Mouse (Mus musculus) limb, embryonic 10.5 days (tissue): ENCODE data around the gene Plxna2. TPM values are rescaled to one million over a fixed set of nuclear protein-coding genes. Genes with fewer than 3 reads are reported as not detected.
A peak's percentile ranks its signal among the peaks of the same experiment; 100 is the strongest.

Experiments
- DNase-seq: peaks from one replicate; pipeline ENCODE4 v3.0.0-alpha.2; 2017; ENCODE audit warnings: low spot score
- H3K27ac ChIP-seq: fragments of 300-500 bp; sonication (generic); 2 replicates; pipeline ENCODE4 v1.5.1; 2016; ENCODE audit warnings: mild to moderate bottlenecking
- H3K27me3 ChIP-seq: fragments of 300-500 bp; sonication (generic); 2 replicates; pipeline ENCODE4 v1.6.1; 2016; ENCODE audit warnings: low read depth, mild to moderate bottlenecking; ENCODE audit not compliant: poor library complexity, severe bottlenecking
- H3K36me3 ChIP-seq: fragments of 300-500 bp; sonication (generic); 2 replicates; pipeline ENCODE4 v1.6.1; 2016; ENCODE audit warnings: mild to moderate bottlenecking, moderate library complexity
- H3K4me1 ChIP-seq: fragments of 300-500 bp; sonication (generic); 2 replicates; pipeline ENCODE4 v1.6.1; 2016
- H3K4me3 ChIP-seq: fragments of 300-500 bp; sonication (generic); 2 replicates; pipeline ENCODE4 v1.5.1; 2016; ENCODE audit warnings: mild to moderate bottlenecking, moderate library complexity
- H3K9me3 ChIP-seq: fragments of 300-500 bp; sonication (generic); replicated peaks from 2 replicates; pipeline ENCODE4 v1.6.1; 2016; ENCODE audit warnings: mild to moderate bottlenecking
- WGBS: fragments of 180-500 bp; shearing (Covaris S2); methylation state at CpG from one replicate; pipeline ENCODE4 v1.1.7; 2016; 5-methylcytosine and 5-hydroxymethylcytosine counted together
- polyA plus RNA-seq: library from polyadenylated mRNA; unstranded; fragments of >200 nt; fragmentation: Nextera tagmentation; extraction: Ambion mirVana; gene quantifications from 2 replicates; pipeline ENCODE4 v1.2.1, GENCODE M21; 2016

Plxna2 gene
- polyA plus RNA-seq, 1 experiment from 2014 or later, result 6.4 TPM

DNA sequence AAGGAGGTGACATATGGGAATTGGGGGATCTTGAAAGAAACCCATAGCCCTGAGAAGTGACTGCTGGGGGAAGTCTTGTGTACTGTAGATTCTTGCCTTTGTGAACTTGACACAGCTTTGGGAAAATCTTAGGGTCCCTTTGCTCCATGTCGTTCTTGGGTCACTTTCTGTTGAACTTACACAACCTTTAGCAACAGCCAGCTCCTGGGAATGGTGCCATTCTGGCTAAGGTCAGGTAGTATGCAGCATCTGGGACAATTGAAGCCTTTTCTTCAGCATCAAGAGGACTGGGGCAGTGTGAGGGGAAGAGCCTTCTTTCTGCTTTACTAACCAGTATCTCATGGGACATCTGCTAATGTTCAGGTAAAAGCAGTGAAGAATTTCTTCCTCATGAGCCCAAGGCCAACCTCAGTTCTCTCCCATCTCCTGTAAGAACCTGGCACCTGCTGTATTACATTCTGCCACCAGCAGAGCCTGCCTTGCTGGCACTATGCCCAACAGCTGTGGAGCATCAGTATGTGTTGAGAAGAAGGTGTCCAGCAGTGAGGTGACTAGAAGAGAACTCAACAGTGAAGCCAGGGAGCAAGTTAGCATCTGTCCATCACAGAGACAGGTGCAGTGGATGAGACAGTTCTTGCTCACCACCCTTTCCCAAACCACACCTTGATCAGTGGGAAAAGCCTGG, 86.3 kb downstream of the Plxna2 start:
- Histone ChIP-seq H3K27me3 (no peaks in the 10 kb centered on the region), H3K36me3 (no peaks in the 10 kb centered on the region), H3K9me3 (no peaks in the 10 kb centered on the region), H3K27ac (no peak overlapping the region), H3K4me1 (peaks cover 7% of the 10 kb centered on the region; the same call in 1 of the 2 replicates), H3K4me3 (no peak overlapping the region)
- 81% methylated on average over 1 of the region's 1 CpGs for WGBS
- no peak for DNase-seq

DNA sequence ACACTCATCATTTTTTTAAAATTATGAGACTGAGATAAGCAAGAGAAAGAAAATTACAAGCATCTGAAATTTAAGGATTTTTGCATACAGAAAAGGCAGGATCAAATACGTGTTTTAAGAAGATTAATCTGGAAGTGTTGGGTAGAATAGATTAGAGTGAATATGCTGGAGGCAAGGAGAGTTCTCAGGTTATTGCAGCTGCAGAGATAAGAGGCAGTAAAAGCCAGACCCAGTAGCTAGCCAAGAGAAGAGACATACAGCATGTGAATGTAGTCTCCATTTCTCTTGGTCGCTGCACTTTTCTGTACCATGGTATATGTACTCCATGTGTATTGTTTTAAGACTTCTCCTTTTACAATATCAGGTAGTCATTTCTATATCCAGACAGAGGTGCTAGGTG, 88.5 kb downstream of the Plxna2 start:
- no peaks in the 10 kb centered on the region for H3K4me1 ChIP-seq
- no peak overlapping the region for H3K4me3 ChIP-seq
- no peaks in the 10 kb centered on the region for H3K9me3 ChIP-seq
- 80% methylated on average over 2 of the region's 2 CpGs for WGBS
- H3K27me3 ChIP-seq, result no peaks in the 10 kb centered on the region
- no peak overlapping the region for H3K27ac ChIP-seq
- no peaks in the 10 kb centered on the region for H3K36me3 ChIP-seq
- no peak for DNase-seq

- H3K9me3 ChIP-seq, result no peaks in the 10 kb centered on the region
- WGBS, result 28% methylated on average over 2 of the region's 2 CpGs
- H3K4me1 ChIP-seq, result 0 out of 2 replicates have a peak, but pooled peaks cover 5% of the 10 kb centered on the region
- no peaks in the 10 kb centered on the region for H3K27me3 ChIP-seq
- no peak overlapping the region for H3K4me3 ChIP-seq
- no peak for DNase-seq
- H3K36me3 ChIP-seq, result no peaks in the 10 kb centered on the region
- H3K27ac ChIP-seq, result no peak overlapping the region
Measured at GRCm38 (mm10) chr1:194712373-194712772, 94.4 kb downstream of the Plxna2 start.

- Histone ChIP-seq H3K36me3 (no peaks in the 10 kb centered on the region), H3K4me3 (no peak overlapping the region), H3K27ac (no peak overlapping the region), H3K27me3 (no peaks in the 10 kb centered on the region), H3K9me3 (no peaks in the 10 kb centered on the region), H3K4me1 (0 out of 2 replicates have a peak, but pooled peaks cover 5% of the 10 kb centered on the region)
- 62% methylated on average over 4 of the region's 4 CpGs for WGBS
- DNase-seq, result no peak
Measured at GRCm38 (mm10) chr1:194714138-194715031, 96.4 kb downstream of the Plxna2 start.

GRCm38 (mm10) chr1:194717451-194717874, 99.4 kb downstream of the Plxna2 start:
- no peaks in the 10 kb centered on the region for H3K9me3 ChIP-seq
- no peak overlapping the region for H3K27ac ChIP-seq
- H3K4me3 ChIP-seq, result no peak overlapping the region
- peaks cover 27% of the 10 kb centered on the region for H3K4me1 ChIP-seq
- no peaks in the 10 kb centered on the region for H3K27me3 ChIP-seq
- H3K36me3 ChIP-seq, result no peaks in the 10 kb centered on the region
- WGBS, result 88% methylated on average over 1 of the region's 1 CpGs
- no peak for DNase-seq

DNA sequence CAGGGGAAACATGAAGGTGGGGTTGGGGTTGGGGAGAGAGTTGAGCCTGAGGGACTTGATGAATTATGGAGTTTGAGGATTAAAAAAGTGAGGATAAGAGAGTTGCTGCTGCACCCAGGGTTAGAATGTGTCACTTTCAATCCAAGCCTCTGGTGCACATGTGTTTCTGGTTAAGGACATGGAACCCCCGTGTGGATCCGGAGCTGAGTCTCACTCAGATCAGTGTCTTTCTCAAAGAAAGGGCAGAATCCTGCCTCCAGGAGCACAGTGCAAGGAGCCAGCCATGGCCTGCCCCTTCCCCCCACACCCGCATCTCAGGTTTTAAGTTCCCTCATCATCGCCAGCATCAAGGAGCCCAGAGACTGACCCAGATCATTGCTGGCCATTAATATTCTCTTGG, 102.4 kb downstream of the Plxna2 start:
- no peaks in the 10 kb centered on the region for H3K36me3 ChIP-seq
- peaks cover 22% of the 10 kb centered on the region for H3K4me1 ChIP-seq
- H3K27ac ChIP-seq, result no peak overlapping the region
- H3K9me3 ChIP-seq, result no peaks in the 10 kb centered on the region
- 16% methylated on average over 4 of the region's 4 CpGs for WGBS
- H3K4me3 ChIP-seq, result no peak overlapping the region
- no peaks in the 10 kb centered on the region for H3K27me3 ChIP-seq
- DNase-seq, result peak; percentile 35

GRCm38 (mm10) chr1:194721260-194721659, 103.2 kb downstream of the Plxna2 start:
- Histone ChIP-seq H3K27me3 (no peaks in the 10 kb centered on the region), H3K36me3 (no peaks in the 10 kb centered on the region), H3K4me1 (peaks cover 22% of the 10 kb centered on the region), H3K4me3 (no peak overlapping the region), H3K9me3 (no peaks in the 10 kb centered on the region), H3K27ac (no peak overlapping the region)
- no peak for DNase-seq
- WGBS, result 78% methylated on average over 2 of the region's 2 CpGs

- H3K4me1 ChIP-seq, result peaks cover 22% of the 10 kb centered on the region
- no peaks in the 10 kb centered on the region for H3K36me3 ChIP-seq
- no peaks in the 10 kb centered on the region for H3K27me3 ChIP-seq
- 54% methylated on average over 2 of the region's 2 CpGs for WGBS
- no peak overlapping the region for H3K4me3 ChIP-seq
- H3K9me3 ChIP-seq, result no peaks in the 10 kb centered on the region
- DNase-seq, result peak; percentile 70
- no peak overlapping the region for H3K27ac ChIP-seq
Measured at GRCm38 (mm10) chr1:194722329-194722728, 104.3 kb downstream of the Plxna2 start.

GRCm38 (mm10) chr1:194734836-194735235, 116.8 kb downstream of the Plxna2 start:
- WGBS, result 86% methylated on average over 2 of the region's 2 CpGs

DNA sequence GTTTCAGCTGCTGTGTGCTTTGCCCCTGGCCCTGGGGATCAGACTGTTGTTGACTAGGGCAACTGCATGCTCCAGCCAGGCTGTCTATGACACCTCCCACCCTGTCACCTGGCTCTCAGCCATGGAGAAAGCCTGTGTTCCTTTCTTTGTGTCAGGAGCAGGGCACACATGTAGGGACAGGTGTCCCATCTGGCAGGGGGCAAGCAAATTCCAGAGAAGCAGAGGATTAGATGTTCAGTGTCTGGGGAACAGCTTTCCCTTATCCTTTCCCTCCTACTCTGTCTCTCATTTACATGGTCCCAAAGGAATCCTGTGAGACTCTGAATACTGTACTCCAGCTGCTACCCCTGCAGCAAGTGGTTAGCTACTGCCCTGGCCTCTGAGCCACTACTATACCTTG, 121.9 kb downstream of the Plxna2 start:
- H3K9me3 ChIP-seq, result no peaks in the 10 kb centered on the region
- no peaks in the 10 kb centered on the region for H3K36me3 ChIP-seq
- DNase-seq, result no peak
- no peaks in the 10 kb centered on the region for H3K27me3 ChIP-seq
- peaks cover 24% of the 10 kb centered on the region for H3K4me1 ChIP-seq
- H3K4me3 ChIP-seq, result no peak overlapping the region
- peak overlapping the region; percentile 59; the same call in 1 of the 2 replicates for H3K27ac ChIP-seq

More at GRCm38 (mm10) chr1:194734836-194735235, 116.8 kb downstream of the Plxna2 start:
- DNase-seq, result no peak
- Histone ChIP-seq H3K27ac (no peak overlapping the region), H3K9me3 (no peaks in the 10 kb centered on the region), H3K4me1 (peaks cover 3% of the 10 kb centered on the region; the same call in 1 of the 2 replicates), H3K36me3 (no peaks in the 10 kb centered on the region), H3K27me3 (no peaks in the 10 kb centered on the region), H3K4me3 (no peak overlapping the region)

DNA sequence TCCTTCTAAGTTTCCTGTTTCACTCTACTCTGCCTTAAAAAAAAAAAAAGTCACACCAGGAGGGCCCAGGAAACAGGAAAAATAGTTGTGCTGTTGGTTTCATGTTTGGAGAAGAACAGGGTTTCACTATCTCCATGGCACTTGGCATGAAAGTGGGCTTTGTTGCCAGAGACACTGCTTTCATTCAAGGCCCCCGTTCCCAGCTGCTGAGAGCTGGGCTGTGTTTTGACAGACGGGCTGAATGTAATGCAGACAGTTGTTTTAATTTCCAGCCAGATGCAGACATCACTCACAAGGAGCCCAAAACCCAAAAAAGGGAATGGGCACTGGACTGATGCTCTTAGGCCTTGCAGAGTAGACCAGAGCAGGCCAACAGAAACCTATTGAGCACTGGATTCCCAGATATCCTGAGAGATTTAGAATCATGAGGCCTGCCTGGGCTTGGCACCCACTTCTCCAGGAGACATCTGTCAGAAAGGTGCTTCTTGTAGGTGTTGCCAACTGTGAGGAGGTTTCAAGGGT, 124.9 kb downstream of the Plxna2 start:
- no peaks in the 10 kb centered on the region for H3K9me3 ChIP-seq
- no peaks in the 10 kb centered on the region for H3K36me3 ChIP-seq
- peaks cover 36% of the 10 kb centered on the region for H3K4me1 ChIP-seq
- 65% methylated on average over 2 of the region's 2 CpGs for WGBS
- no peak overlapping the region for H3K4me3 ChIP-seq
- no peak overlapping the region for H3K27ac ChIP-seq
- no peak for DNase-seq
- H3K27me3 ChIP-seq, result no peaks in the 10 kb centered on the region

DNA sequence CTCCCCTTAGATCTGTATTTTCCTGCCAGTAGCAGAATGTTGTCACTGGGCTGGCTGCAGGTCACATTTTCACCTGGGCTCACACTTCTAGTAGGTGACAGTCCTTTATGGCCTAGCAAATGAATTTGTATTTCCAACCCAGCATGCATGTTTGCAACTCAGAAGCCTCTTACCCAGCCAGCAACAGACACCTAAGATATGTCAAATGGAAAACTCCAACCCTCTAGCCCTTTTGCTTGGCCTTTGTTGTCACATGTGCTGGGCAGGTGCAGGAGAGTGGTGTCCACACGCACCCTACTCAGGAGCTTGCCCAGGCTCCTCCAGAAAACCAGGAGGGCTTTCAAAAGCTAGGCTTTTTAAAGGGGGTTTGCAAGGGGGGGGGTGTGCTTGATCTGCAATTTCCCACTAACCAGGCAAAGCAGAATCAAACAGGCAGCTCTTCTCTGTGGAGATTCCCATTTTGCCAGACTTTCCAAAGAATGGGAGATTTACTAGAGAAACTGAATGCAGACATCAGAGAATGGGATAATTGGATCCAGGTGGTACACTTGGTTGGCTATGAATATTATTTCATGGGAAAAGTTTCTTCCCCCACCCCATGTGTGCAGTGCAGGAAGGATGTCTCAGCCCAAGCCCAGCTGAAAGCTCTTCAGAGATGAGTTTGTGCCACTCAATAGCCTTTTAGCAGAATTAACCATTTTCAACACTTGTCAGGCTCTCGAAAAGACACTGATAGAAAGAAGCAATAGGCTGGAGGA, 127.3 kb downstream of the Plxna2 start:
- Histone ChIP-seq H3K27me3 (no peaks in the 10 kb centered on the region), H3K27ac (no peak overlapping the region), H3K9me3 (no peaks in the 10 kb centered on the region), H3K4me3 (no peak overlapping the region), H3K4me1 (peaks cover 31% of the 10 kb centered on the region), H3K36me3 (peaks cover 3% of the 10 kb centered on the region; the same call in 1 of the 2 replicates)
- DNase-seq, result no peak
- 68% methylated on average over 2 of the region's 2 CpGs for WGBS
